ENCODE assay signal across 8 mouse cellular contexts in genomic region chr19:57275166-57275953, GRCm38 (mm10). TPM values are rescaled to one million over a fixed set of nuclear protein-coding genes. Genes with fewer than 3 reads are reported as not detected.
DNase-seq lines count a peak whose midpoint lies in the region; TF ChIP-seq lines count a peak whose summit lies in the region.

No protein-coding gene starts in this region.

- TF ChIP-seq POLR2A in lung, adult 2 months (IDR thresholded peaks at IDR 0.05; ENCODE audit: borderline replicate concordance, extremely low read depth, low read depth, low read length): no peak
- TF ChIP-seq POLR2A in myocyte (IDR thresholded peaks at IDR 0.05; ENCODE audit: insufficient read length, low read depth): no peak

- no peak overlapping the region for H3ac ChIP-seq in myocyte (ENCODE audit: control insufficient read depth, insufficient read length)

- TF ChIP-seq CTCF in lung, adult 2 months (IDR thresholded peaks at IDR 0.05; ENCODE audit: insufficient read depth, low read length): no peak

- 40% methylated on average over 15 of the region's 15 CpGs for WGBS in lung, adult 2 months

- DNase-seq in lung, adult 2 months: no peak
- DNase-seq in lung, postnatal 14 days: no peak
- DNase-seq in forelimb bud, embryonic 11.5 days (ENCODE audit: low read depth, low spot score): peak; percentile 27
- DNase-seq in kidney, postnatal 14 days: peak; percentile 74
- DNase-seq in gastrocnemius, adult 8-10 months (ENCODE audit: low spot score in 2 of 2): no peak
- no peak for DNase-seq in gastrocnemius, postnatal 10 days
- DNase-seq in urinary bladder, adult 2 months (ENCODE audit: low spot score): no peak

- H3K4me1 ChIP-seq in lung, adult 2 months (ENCODE audit: control insufficient read depth, insufficient read depth, low read length): peaks cover 6% of the 10 kb centered on the region; the same call in 1 of the 2 replicates

- H3K36me3 ChIP-seq in myocyte (ENCODE audit: control insufficient read depth, insufficient read depth): no peaks in the 10 kb centered on the region

- H3K4me2 ChIP-seq in myocyte (ENCODE audit: low read depth): peak overlapping the region; percentile 19

- peak overlapping the region; percentile 44 for H3K4me3 ChIP-seq in lung, adult 2 months (replicated peaks; ENCODE audit: extremely low read depth, low read depth, low read length)
- H3K4me3 ChIP-seq in myocyte: no peak overlapping the region

- no peaks in the 10 kb centered on the region for H3K27me3 ChIP-seq in myocyte (ENCODE audit: control insufficient read depth, insufficient read depth, insufficient read length)

- H3K79me2 ChIP-seq in myocyte (ENCODE audit: control insufficient read depth, insufficient read depth): no peaks in the 10 kb centered on the region

TF ChIP-seq in myocyte, 11 proteins besides CTCF, POLR2A, EP300 and RAD21:
- TF ChIP-seq MYOD1 (IDR thresholded peaks at IDR 0.05; ENCODE audit: control insufficient read depth in 1 of 3, insufficient read length in 2 of 3, low read depth in 2 of 3) (no peak), POLR2AphosphoS2 (IDR thresholded peaks at IDR 0.05; ENCODE audit: insufficient read length, low read depth) (no peak), USF1 (IDR thresholded peaks at IDR 0.05; ENCODE audit: low read depth) (no peak), REST (IDR thresholded peaks at IDR 0.05; ENCODE audit: insufficient read depth, insufficient read length) (no peak), MYOG (IDR thresholded peaks at IDR 0.05; ENCODE audit: control insufficient read depth in 1 of 3, insufficient read depth in 1 of 3, insufficient read length in 2 of 3, low read depth in 2 of 3) (no peak), TCF3 (IDR thresholded peaks at IDR 0.05; ENCODE audit: insufficient read length, low read depth) (no peak), CEBPB (IDR thresholded peaks at IDR 0.05; ENCODE audit: insufficient read depth, poor library complexity, severe bottlenecking) (no peak), MAX (IDR thresholded peaks at IDR 0.05; ENCODE audit: low read depth) (no peak), TCF12 (IDR thresholded peaks at IDR 0.05; ENCODE audit: insufficient read depth, poor library complexity, severe bottlenecking) (no peak), SRF (IDR thresholded peaks at IDR 0.05; ENCODE audit: control insufficient read depth, insufficient read length, low read depth) (no peak), E2F4 (IDR thresholded peaks at IDR 0.05; ENCODE audit: insufficient read depth) (no peak)

RNA-seq across cellular contexts. Expression of gene Ablim1, which starts 39.4 kb away (rescaled TPM):
- polyA plus RNA-seq in lung, adult 2 months (2012; rRNA removed): 53.6 and 71.3 TPM in 2 replicates
- 29.9 TPM for polyA plus RNA-seq in myocyte (2012; fragmentation: generic; extraction: Trizol)
- total RNA-seq in gastrocnemius, adult 8-10 months (2022): 10 to 100 TPM; 37.8 to 51.1 (median 48.1) TPM
- total RNA-seq in gastrocnemius, postnatal 10 days (2021): 10 to 100 TPM; 42.8 to 52.0 TPM
- polyA plus RNA-seq in urinary bladder, adult 2 months (2012; rRNA removed): 24.3 and 40.2 TPM in 2 replicates

Comparison
In these comparisons a context has a peak if more than half of its experiments do, and no peak if none do; other contexts are left out.
1. DNase-seq: peak in forelimb bud, embryonic 11.5 days (single experiment) and kidney, postnatal 14 days (single experiment); none in lung, adult 2 months (single experiment), lung, postnatal 14 days (single experiment), gastrocnemius, adult 8-10 months (0 of 2), gastrocnemius, postnatal 10 days (single experiment) and urinary bladder, adult 2 months (single experiment).